Mouse (Mus musculus) lung, postnatal 14 days (tissue): ENCODE results near the gene Lemd1.

ENCODE experiments used
- DNase-seq: peaks from one replicate; pipeline ENCODE4 v3.0.0; 2021

The Lemd1 gene

GRCm38 (mm10) chr1:132165859-132166258 is 25.4 kb upstream of the Lemd1 start:
- no peak for DNase-seq

GRCm38 (mm10) chr1:132168115-132168767 is 23.0 kb upstream of the Lemd1 start:
- no peak for DNase-seq

- no peak for DNase-seq
Measured at GRCm38 (mm10) chr1:132170698-132171097, 20.5 kb upstream of the Lemd1 start.

GRCm38 (mm10) chr1:132171619-132172018 is 19.6 kb upstream of the Lemd1 start:
- DNase-seq = no peak

- no peak for DNase-seq
Measured at GRCm38 (mm10) chr1:132186303-132186702, 4.9 kb upstream of the Lemd1 start.

- no peak for DNase-seq
Measured at GRCm38 (mm10) chr1:132188442-132189066, 2.7 kb upstream of the Lemd1 start.

GRCm38 (mm10) chr1:132189231-132189630 is 2.0 kb upstream of the Lemd1 start:
- DNase-seq = no peak

- no peak for DNase-seq
Measured at GRCm38 (mm10) chr1:132190040-132190513, 1.2 kb upstream of the Lemd1 start.

GRCm38 (mm10) chr1:132190621-132191092 is 574 bp upstream of the Lemd1 start:
- no peak for DNase-seq

GRCm38 (mm10) chr1:132191786-132192680 is 802 bp downstream of the Lemd1 start:
- no peak for DNase-seq

- DNase-seq = no peak
Measured at GRCm38 (mm10) chr1:132193806-132194205, 2.6 kb downstream of the Lemd1 start.

- no peak for DNase-seq
Measured at GRCm38 (mm10) chr1:132194624-132195023, 3.4 kb downstream of the Lemd1 start.

- DNase-seq = no peak
Measured at GRCm38 (mm10) chr1:132195100-132195499, 3.9 kb downstream of the Lemd1 start.

GRCm38 (mm10) chr1:132195681-132196080 is 4.5 kb downstream of the Lemd1 start:
- DNase-seq = no peak

- DNase-seq = no peak
Measured at GRCm38 (mm10) chr1:132196337-132196736, 5.1 kb downstream of the Lemd1 start.

- DNase-seq = no peak
Measured at GRCm38 (mm10) chr1:132197666-132198065, 6.4 kb downstream of the Lemd1 start.

- DNase-seq = no peak
Measured at GRCm38 (mm10) chr1:132198401-132199071, 7.3 kb downstream of the Lemd1 start.

GRCm38 (mm10) chr1:132199244-132199643 is 8.0 kb downstream of the Lemd1 start:
- no peak for DNase-seq

- no peak for DNase-seq
Measured at GRCm38 (mm10) chr1:132199934-132200333, 8.7 kb downstream of the Lemd1 start.

- no peak for DNase-seq
Measured at GRCm38 (mm10) chr1:132200562-132201510, 9.6 kb downstream of the Lemd1 start.

GRCm38 (mm10) chr1:132201511-132201860 is 10.3 kb downstream of the Lemd1 start:
- DNase-seq = no peak

GRCm38 (mm10) chr1:132201936-132202335 is 10.7 kb downstream of the Lemd1 start:
- no peak for DNase-seq
